Mouse (Mus musculus) v-Abl transformed pro-B cells (cell line): ENCODE results near the gene Htr5a.

Experiments used
- in situ Hi-C, 2 experiments: fragments of 400-800 bp; cut with MboI; formaldehyde crosslinking; loops; one replicate each; pipeline ENCODE4 v1.15.1; 2025; ENCODE audit not compliant: unreplicated experiment in 2 of 2

Htr5a gene

GRCm38 (mm10) chr5:27880329-27881036 lies 38.5 kb downstream of the Htr5a start:
- in situ Hi-C loops = no loop called here

DNA sequence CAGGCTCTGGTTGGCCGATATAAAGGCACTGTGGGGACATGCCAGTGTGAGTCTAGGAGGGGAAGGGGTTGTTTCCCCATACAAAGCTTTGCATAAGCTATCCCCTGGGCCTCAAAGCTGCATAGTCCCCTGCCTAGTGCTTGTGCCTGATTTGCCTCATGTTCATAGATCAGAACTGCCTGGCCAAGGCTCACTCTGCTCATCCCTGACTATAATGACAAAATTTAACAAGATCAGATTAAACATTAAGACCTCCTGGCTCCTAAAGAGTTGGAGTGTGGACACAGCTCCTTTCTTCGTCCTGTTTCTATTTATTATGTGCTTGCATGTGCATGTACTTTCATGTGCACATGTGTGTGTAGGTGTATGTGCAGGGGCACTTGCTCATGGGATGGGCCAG lies 39.3 kb downstream of the Htr5a start:
- in situ Hi-C loops = no loop called here

DNA sequence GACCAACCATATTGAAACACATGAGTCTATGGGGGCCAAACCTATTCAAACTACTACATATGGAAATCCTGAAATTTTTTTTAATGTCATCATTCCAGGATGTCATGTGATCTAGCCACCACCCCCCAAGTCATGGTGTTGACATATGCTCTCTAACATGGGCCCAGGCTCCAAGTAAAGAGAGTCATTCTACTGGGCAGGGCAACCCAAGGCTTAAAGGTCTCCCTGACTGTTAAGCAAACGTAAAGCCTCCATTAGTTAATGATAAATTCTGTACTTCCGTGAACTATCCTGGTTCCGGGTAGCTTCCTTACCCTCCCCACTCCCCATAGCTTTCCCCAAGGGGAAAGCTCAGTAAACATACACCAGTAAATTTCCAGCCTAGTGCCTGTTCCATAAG lies 46.1 kb downstream of the Htr5a start:
- in situ Hi-C loops = no loop called here

DNA sequence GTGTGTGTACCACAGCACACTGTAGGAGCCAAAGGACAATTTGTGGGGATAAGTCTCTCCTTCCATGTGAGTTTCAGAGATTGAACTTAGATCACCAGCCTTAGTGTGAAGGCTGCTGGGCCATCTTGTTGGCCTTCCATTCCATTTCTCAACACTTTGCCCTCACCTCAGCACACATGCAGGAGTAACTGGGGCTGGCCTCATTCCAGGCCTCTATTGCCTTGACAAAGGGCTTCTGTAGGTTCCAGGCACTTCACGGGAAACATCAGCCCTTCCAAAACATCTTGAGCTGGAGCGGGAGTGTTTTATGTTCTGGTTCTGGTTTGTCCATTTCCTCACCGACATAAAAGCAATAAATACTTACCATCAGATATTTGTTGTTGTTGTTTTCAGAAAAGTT lies 54.0 kb downstream of the Htr5a start:
- in situ Hi-C loops = no loop called here

GRCm38 (mm10) chr5:27899756-27900155 lies 57.8 kb downstream of the Htr5a start:
- in situ Hi-C loops = no loop called here

DNA sequence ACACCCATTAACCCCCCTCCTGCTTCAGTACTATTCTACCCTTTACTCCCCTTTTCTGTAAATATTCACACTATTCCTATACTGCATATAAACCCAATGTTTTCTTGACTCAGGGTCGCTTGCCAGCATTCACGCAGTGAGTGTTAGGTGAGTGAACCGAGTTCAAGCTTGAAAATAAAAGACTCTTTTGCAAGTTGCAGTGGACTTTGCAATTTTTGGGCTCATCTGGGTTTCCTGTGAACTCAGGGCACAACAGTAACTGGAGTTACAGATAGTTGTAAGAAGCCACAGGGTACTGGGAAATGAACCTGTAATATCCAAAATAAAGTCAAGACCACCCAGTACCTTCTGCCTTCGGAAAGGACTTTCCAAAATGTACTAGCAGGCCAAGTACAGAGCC lies 58.2 kb downstream of the Htr5a start:
- in situ Hi-C loops = no loop called here
